Mouse (Mus musculus) ES-E14 (cell line): ENCODE results near the gene Arl15. TPM values are rescaled to one million over a fixed set of nuclear protein-coding genes. Genes with fewer than 3 reads are reported as not detected.

Source experiments
- DNase-seq: peaks from one replicate; pipeline ENCODE4 v3.0.0-alpha.2; 2013; ENCODE audit warnings: low read depth, low spot score
- H3K27ac ChIP-seq: 2 replicates; pipeline ENCODE4 v1.5.1; 2012; ENCODE audit warnings: low read depth, mild to moderate bottlenecking, low read length, moderate library complexity, mixed read lengths; ENCODE audit not compliant: poor library complexity, insufficient read depth, severe bottlenecking
- H3K36me3 ChIP-seq: 2 replicates; pipeline ENCODE4 v1.6.1; 2012; ENCODE audit warnings: mild to moderate bottlenecking, low read length, moderate library complexity, mixed read lengths; ENCODE audit not compliant: control insufficient read depth, poor library complexity, insufficient read depth, severe bottlenecking
- H3K4me1 ChIP-seq, 2 experiments: fragments of 150-350 bp in 1 of 2; sonication (generic) in 1 of 2; 2 replicates each; pipeline ENCODE4 v1.6.1; 2012; ENCODE audit warnings: low read length in 2 of 2, mild to moderate bottlenecking in 1 of 2, mixed read lengths in 1 of 2; ENCODE audit not compliant: control insufficient read depth in 2 of 2, insufficient read depth in 2 of 2, poor library complexity in 1 of 2
- H3K4me3 ChIP-seq, 2 experiments: fragments of 150-350 bp in 1 of 2; sonication (generic) in 1 of 2; 2 replicates each; pipeline ENCODE4 v1.5.1; 2012; ENCODE audit warnings: low read length in 2 of 2, low read depth in 1 of 2, mild to moderate bottlenecking in 1 of 2, mixed read lengths in 1 of 2; ENCODE audit not compliant: insufficient read depth in 1 of 2, poor library complexity in 1 of 2, severe bottlenecking in 1 of 2
- H3K9ac ChIP-seq: 2 replicates; pipeline ENCODE4 v1.6.1; 2012; ENCODE audit warnings: low read depth, mild to moderate bottlenecking, low read length, mixed read lengths; ENCODE audit not compliant: poor library complexity, insufficient read depth, severe bottlenecking
- H3K9me3 ChIP-seq: fragments of 150-350 bp; sonication (generic); 2 replicates; pipeline ENCODE4 v1.6.1; 2012; ENCODE audit warnings: low read depth, mild to moderate bottlenecking, low read length; ENCODE audit not compliant: control insufficient read depth, insufficient read depth
- CHD2 ChIP-seq: IDR thresholded peaks from 2 replicates; pipeline ENCODE4 v1.6.1; 2014; ENCODE audit warnings: mild to moderate bottlenecking, low read depth, low read length, inconsistent platforms
- HCFC1 ChIP-seq: IDR thresholded peaks from 2 replicates; pipeline ENCODE4 v1.6.1; 2012; ENCODE audit warnings: low read length, inconsistent platforms, borderline replicate concordance; ENCODE audit not compliant: insufficient read depth
- MAFK ChIP-seq: IDR thresholded peaks from 2 replicates; pipeline ENCODE4 v1.6.1; 2014; ENCODE audit warnings: mild to moderate bottlenecking, low read depth, low read length, inconsistent platforms; ENCODE audit not compliant: insufficient read depth
- ZC3H11A ChIP-seq: IDR thresholded peaks from 2 replicates; pipeline ENCODE4 v1.6.1; 2012; ENCODE audit warnings: low read depth, mild to moderate bottlenecking, inconsistent platforms, low read length, borderline replicate concordance
- ZNF384 ChIP-seq: IDR thresholded peaks from 2 replicates; pipeline ENCODE4 v1.6.1; 2012; ENCODE audit warnings: low read depth, low read length, inconsistent platforms
- in situ Hi-C, 2 experiments: fragments of 600-800 bp; cut with MboI; formaldehyde crosslinking; loops; one replicate each; pipeline ENCODE4 v1.15.1; 2025; ENCODE audit warnings: low sequenced_read_pairs in 2 of 2, inconsistent platforms in 1 of 2; ENCODE audit not compliant: unreplicated experiment in 2 of 2
- total RNA-seq: library from RNA; depleted of rRNA; stranded (reverse); fragments of 300-350 nt; gene quantifications from 2 replicates; pipeline ENCODE4 v1.2.3, GENCODE M21; 2012

Gene Arl15
- total RNA-seq, 1 experiment = 15.1 TPM

- no peak for TF ChIP-seq HCFC1
- no peak for TF ChIP-seq CHD2
- TF ChIP-seq MAFK = no peak
- TF ChIP-seq ZNF384 = no peak
- no peak for TF ChIP-seq ZC3H11A
- DNase-seq = no peak
- Histone ChIP-seq H3K9me3 (no peaks in the 10 kb centered on the region), H3K4me3 (no peak overlapping the region), H3K27ac (no peak overlapping the region), H3K9ac (no peak overlapping the region), H3K4me1 (no peaks in the 10 kb centered on the region; a peak in 1 of 4 replicates), H3K36me3 (no peaks in the 10 kb centered on the region; the same call in 1 of the 2 replicates)
- in situ Hi-C loops = no loop called here
These were observed 327.3 kb downstream of the Arl15 start for GRCm38 (mm10) chr13:114121591-114121990.

- H3K27ac ChIP-seq = no peak overlapping the region
- H3K4me3 ChIP-seq = no peak overlapping the region
- no peaks in the 10 kb centered on the region for H3K9me3 ChIP-seq
- TF ChIP-seq ZNF384 = no peak
- TF ChIP-seq HCFC1 = no peak
- TF ChIP-seq ZC3H11A = no peak
- no peak for TF ChIP-seq CHD2
- no peak for TF ChIP-seq MAFK
- no peak for DNase-seq
- no peaks in the 10 kb centered on the region; a peak in 1 of 4 replicates for H3K4me1 ChIP-seq
- in situ Hi-C loops = no loop called here
- no peak overlapping the region for H3K9ac ChIP-seq
- no peaks in the 10 kb centered on the region; the same call in 1 of the 2 replicates for H3K36me3 ChIP-seq
These were observed 329.1 kb downstream of the Arl15 start for GRCm38 (mm10) chr13:114123391-114123790.

GRCm38 (mm10) chr13:114124385-114124784 lies 330.1 kb downstream of the Arl15 start:
- H3K36me3 ChIP-seq = no peaks in the 10 kb centered on the region; the same call in 1 of the 2 replicates
- no peak overlapping the region for H3K4me3 ChIP-seq
- no peak for DNase-seq
- in situ Hi-C loops = no loop called here
- H3K4me1 ChIP-seq = no peaks in the 10 kb centered on the region; a peak in 1 of 4 replicates
- TF ChIP-seq CHD2 (no peak), MAFK (no peak), HCFC1 (no peak), ZC3H11A (no peak), ZNF384 (no peak)
- no peak overlapping the region for H3K27ac ChIP-seq
- H3K9me3 ChIP-seq = no peaks in the 10 kb centered on the region
- H3K9ac ChIP-seq = no peak overlapping the region

- in situ Hi-C loops = no loop called here
- no peaks in the 10 kb centered on the region; the same call in 1 of the 2 replicates for H3K36me3 ChIP-seq
- no peak for DNase-seq
- no peak overlapping the region for H3K27ac ChIP-seq
- no peak overlapping the region for H3K4me3 ChIP-seq
- no peaks in the 10 kb centered on the region for H3K9me3 ChIP-seq
- no peak overlapping the region for H3K9ac ChIP-seq
- TF ChIP-seq MAFK (no peak), ZNF384 (no peak), HCFC1 (no peak), CHD2 (no peak), ZC3H11A (no peak)
- H3K4me1 ChIP-seq = no peaks in the 10 kb centered on the region; a peak in 1 of 4 replicates
These were observed 330.7 kb downstream of the Arl15 start for GRCm38 (mm10) chr13:114124991-114125390.

GRCm38 (mm10) chr13:114128366-114128765 lies 334.1 kb downstream of the Arl15 start:
- TF ChIP-seq CHD2 (no peak), MAFK (no peak), ZC3H11A (no peak), ZNF384 (no peak), HCFC1 (no peak)
- DNase-seq = peak; percentile 19
- no peak overlapping the region for H3K4me3 ChIP-seq
- H3K9ac ChIP-seq = no peak overlapping the region
- H3K27ac ChIP-seq = no peak overlapping the region
- H3K36me3 ChIP-seq = no peaks in the 10 kb centered on the region; the same call in 1 of the 2 replicates
- no peaks in the 10 kb centered on the region; a peak in 1 of 4 replicates for H3K4me1 ChIP-seq
- no peaks in the 10 kb centered on the region for H3K9me3 ChIP-seq
- in situ Hi-C loops = no loop called here
